Mouse (Mus musculus): ENCODE data around the gene Rpp30. TPM values are rescaled to one million over a fixed set of nuclear protein-coding genes. Genes with fewer than 3 reads are reported as not detected.

Gene Rpp30
- 48.1 and 49.5 TPM in 2 replicates for polyA plus RNA-seq (2012; rRNA removed)

DNA sequence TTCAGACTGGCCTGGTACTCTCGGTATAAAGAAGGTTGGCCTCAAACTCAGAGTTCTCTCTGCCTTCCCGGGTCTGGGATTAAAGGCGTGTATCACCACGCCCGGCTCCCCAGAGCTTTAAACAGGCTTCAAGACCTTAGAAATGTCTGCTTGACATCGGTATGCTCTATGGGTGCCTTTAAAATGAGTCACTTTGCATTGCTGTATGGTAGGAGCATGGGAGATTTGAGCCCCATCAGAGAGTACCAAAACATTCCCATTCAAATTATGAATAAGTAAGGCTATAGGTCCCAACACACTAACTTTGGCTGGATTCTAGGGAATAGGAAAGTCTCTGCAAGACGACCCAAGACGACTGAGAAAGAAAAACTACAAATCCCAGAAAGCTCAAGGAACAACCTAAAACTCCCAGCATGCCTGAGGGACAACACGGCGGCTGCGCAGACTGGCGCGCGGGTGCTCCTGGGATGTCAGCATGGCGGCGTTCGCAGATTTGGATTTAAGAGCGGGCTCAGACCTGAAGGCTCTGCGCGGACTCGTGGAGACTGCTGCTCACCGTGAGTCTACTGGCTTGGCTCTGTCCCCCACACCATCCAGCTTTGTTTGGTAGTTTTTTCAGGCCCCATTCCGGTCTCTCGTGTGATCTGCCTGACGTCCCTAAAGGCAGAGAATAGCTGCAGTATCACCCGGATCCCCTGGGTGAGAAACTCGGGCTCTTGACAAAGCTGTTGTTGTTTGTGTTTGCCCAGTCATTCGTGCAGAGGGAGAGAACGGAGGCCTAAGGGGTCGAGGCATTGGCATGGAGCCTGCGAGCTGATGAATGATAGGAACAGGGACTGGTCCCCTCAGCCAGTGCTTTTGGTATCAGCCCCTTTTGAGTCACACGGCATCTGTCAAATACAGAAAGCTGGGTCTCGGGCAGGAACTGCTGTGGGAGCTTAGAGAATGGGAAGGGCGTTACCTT, at the start of gene Rpp30:
Rpp30 (plus strand) TSS at position 455 of the 964 bp plus-strand sequence.

GRCm38 (mm10) chr19:36057231-36057811, 26.2 kb upstream of the Rpp30 start, which contains the start of gene Htr7:
Htr7 (minus strand) TSS chr19:36057507.

DNA sequence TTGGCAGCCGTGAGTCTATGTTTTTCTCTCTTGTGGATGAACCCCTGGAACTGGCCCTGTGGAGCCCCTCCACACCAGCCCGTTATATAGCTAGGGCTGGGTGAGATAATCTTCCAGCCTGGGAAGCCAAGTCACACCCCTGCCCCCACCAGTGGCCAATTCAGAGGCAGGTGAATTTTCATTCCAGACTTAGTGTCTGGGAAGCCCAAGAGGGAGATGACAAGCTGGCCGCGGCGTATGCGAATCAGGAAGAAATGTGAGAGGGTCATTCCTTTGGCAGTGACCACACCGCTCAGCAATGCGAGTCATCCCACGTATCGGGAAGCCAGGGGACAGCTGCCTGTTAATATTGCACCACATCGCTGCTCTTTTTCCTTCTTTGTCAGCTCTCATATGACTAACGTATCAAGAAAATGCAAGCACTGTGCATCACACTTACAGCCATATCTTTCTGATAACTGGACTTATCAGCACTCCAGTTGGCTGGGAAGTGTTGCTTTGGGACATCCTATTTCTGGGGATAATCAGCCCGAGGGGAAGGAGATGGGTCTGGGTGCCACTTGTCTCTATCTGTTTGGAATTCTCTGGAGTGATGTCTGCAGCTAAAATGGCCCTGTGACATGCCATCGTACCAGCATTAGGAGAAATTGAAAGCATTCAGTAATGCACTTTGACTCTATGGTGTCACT, 36.4 kb downstream of the Rpp30 start, which contains the start of gene Ankrd1:
Ankrd1 (minus strand) TSS at position 317 of the 689 bp plus-strand sequence.

Other genes starting within 250 kb of the Rpp30 start
- gene Htr7, start 26.2 kb upstream of the Rpp30 start, polyA plus RNA-seq (2012; rRNA removed) = 0.31 and 0.42 TPM in 2 replicates
- gene Ankrd1, start 36.4 kb downstream of the Rpp30 start, polyA plus RNA-seq (2012; rRNA removed) = 12.6 and 12.7 TPM in 2 replicates

All from central nervous system, embryonic 11.5 days (tissue).